Mouse (Mus musculus) forebrain, postnatal 0 days (tissue): ENCODE data around the gene Stat1. TPM values are rescaled to one million over a fixed set of nuclear protein-coding genes. Genes with fewer than 3 reads are reported as not detected.

Experiments
- ATAC-seq: fragments of 200-750 bp; cut with Nextera tagmentation; 2 replicates; pipeline ENCODE4 v1.8.0; 2017; ENCODE audit warnings: mild to moderate bottlenecking, moderate library complexity
- DNase-seq: peaks from one replicate; pipeline ENCODE4 v3.0.0-alpha.2; 2015
- H3K27ac ChIP-seq: fragments of 300-500 bp; sonication (generic); 2 replicates; pipeline ENCODE4 v1.5.1; 2014; ENCODE audit warnings: low read depth, mild to moderate bottlenecking, antibody characterized with exemption, low read length, moderate library complexity, mixed read lengths
- H3K27me3 ChIP-seq: fragments of 300-500 bp; sonication (generic); 2 replicates; pipeline ENCODE4 v1.6.1; 2014; ENCODE audit warnings: mild to moderate bottlenecking, low read length, mixed read lengths; ENCODE audit not compliant: insufficient read depth
- H3K36me3 ChIP-seq: fragments of 300-500 bp; sonication (generic); 2 replicates; pipeline ENCODE4 v1.6.1; 2014; ENCODE audit warnings: mild to moderate bottlenecking, moderate library complexity; ENCODE audit not compliant: insufficient read depth
- H3K4me1 ChIP-seq: fragments of 300-500 bp; sonication (generic); 2 replicates; pipeline ENCODE4 v1.6.1; 2014; ENCODE audit warnings: antibody characterized with exemption; ENCODE audit not compliant: insufficient read depth
- H3K4me2 ChIP-seq: fragments of 300-500 bp; sonication (generic); 2 replicates; pipeline ENCODE4 v1.6.1; 2014; ENCODE audit warnings: low read depth, mild to moderate bottlenecking, moderate library complexity
- H3K4me3 ChIP-seq: fragments of 300-500 bp; sonication (generic); 2 replicates; pipeline ENCODE4 v1.5.1; 2014; ENCODE audit warnings: low read depth, low read length, mixed read lengths
- H3K9ac ChIP-seq: fragments of 300-500 bp; sonication (generic); 2 replicates; pipeline ENCODE4 v1.6.1; 2014; ENCODE audit warnings: mild to moderate bottlenecking
- H3K9me3 ChIP-seq: fragments of 300-500 bp; sonication (generic); 2 replicates; pipeline ENCODE4 v1.6.1; 2016; ENCODE audit warnings: low read length
- CTCF ChIP-seq: sonication (generic); IDR thresholded peaks from 2 replicates; pipeline ENCODE4 v1.5.1; 2016; ENCODE audit warnings: antibody characterized with exemption, control low read depth, low read depth
- WGBS: fragments of 180-500 bp; shearing (Covaris S2); extraction: QIAGEN DNeasy Blood & Tissue Kit; methylation state at CpG from one replicate; pipeline ENCODE4 v1.1.7; 2014; 5-methylcytosine and 5-hydroxymethylcytosine counted together
- polyA plus RNA-seq: library from polyadenylated mRNA; unstranded; fragments of >200 nt; fragmentation: Nextera tagmentation; extraction: Ambion mirVana; gene quantifications from 2 replicates; pipeline ENCODE4 v1.2.1, GENCODE M21; 2015
- total RNA-seq: library from RNA; depleted of rRNA; stranded (reverse); fragments of >200 nt; gene quantifications from 2 replicates; pipeline ENCODE4 v1.2.3, GENCODE M21; 2014

The Stat1 gene
- total and polyA plus RNA-seq, 2 experiments from 2014 or later, result 12.2 to 22.3 TPM

DNA sequence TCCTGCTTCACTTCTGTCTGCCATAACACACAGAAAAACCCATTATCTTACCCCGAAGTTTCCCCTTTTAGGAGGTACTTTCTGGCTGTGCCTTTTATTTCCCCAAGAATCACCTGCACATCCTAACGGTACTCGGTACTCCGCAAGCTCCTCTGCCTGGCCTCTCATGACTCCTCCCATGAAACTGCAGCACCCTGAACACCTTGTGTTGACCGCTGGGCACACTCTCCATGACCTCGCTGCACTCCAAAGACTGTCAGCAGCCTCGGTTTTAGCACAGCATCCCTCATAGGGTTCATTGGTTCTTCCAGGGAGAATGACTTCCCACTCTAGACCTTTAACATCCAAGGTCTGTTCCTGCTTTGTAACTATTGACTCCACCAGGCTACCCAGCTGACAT lies 51.5 kb downstream of the Stat1 start:
- H3K27me3 ChIP-seq, result no peaks in the 10 kb centered on the region
- ATAC-seq (no peak), DNase-seq (no peak)
- no peaks in the 10 kb centered on the region for H3K9me3 ChIP-seq
- no peak overlapping the region for H3K27ac ChIP-seq
- no peak overlapping the region for H3K9ac ChIP-seq
- 78% methylated on average over 7 of the region's 7 CpGs for whole genome bisulfite sequencing
- TF ChIP-seq CTCF, result no peak
- H3K4me1 ChIP-seq, result no peaks in the 10 kb centered on the region
- no peak overlapping the region for H3K4me3 ChIP-seq
- H3K36me3 ChIP-seq, result peaks cover 11% of the 10 kb centered on the region
- no peak overlapping the region for H3K4me2 ChIP-seq

DNA sequence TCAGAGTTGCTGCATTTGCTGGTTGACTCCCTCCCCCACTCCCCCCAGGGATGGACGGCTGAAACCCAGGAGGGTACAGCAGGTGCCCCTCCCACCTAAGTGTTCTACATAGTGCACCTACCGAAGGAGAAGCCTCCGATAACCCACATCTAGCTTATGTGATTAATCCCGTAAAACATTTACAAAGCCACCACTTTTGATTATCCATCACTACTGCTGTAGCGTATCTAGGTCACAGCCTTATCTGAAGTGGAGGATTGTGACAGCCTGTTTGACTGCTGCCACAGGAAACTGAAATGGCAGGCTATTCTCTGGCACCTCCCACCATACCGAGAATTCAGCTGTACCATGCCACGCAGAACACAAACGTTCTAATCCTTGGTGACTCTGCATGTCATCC lies 52.0 kb downstream of the Stat1 start:
- Histone ChIP-seq H3K27ac (no peak overlapping the region), H3K36me3 (peaks cover 6% of the 10 kb centered on the region; the same call in 1 of the 2 replicates), H3K9me3 (no peaks in the 10 kb centered on the region), H3K4me1 (no peaks in the 10 kb centered on the region), H3K4me3 (no peak overlapping the region), H3K27me3 (no peaks in the 10 kb centered on the region), H3K4me2 (no peak overlapping the region), H3K9ac (no peak overlapping the region)
- TF ChIP-seq CTCF, result no peak
- 72% methylated on average over 8 of the region's 8 CpGs for WGBS
- DNase-seq, result no peak
- peak; percentile 38; the same call in 1 of the 2 replicates for ATAC-seq

DNA sequence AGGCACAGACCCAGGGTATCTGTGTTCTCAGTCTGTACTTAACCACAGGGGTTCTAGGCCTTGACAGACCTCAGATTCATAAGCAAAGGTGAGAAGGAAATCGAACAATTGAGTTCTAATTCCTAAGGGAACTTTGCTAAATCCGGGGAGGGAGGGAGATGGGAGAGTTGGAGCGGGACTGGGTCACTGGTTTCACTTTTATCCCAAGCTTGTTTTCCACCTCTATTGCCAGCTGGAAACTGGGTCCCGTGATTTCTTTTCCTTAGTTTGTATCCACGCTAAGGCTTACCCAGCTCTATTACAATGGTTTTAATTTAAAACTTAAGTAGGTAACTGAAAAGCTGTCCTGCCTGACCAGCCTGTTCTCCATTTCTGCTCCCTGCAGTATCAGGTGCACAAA lies 56.1 kb downstream of the Stat1 start:
- Histone ChIP-seq H3K4me1 (no peaks in the 10 kb centered on the region), H3K4me2 (no peak overlapping the region), H3K27ac (no peak overlapping the region), H3K9me3 (no peaks in the 10 kb centered on the region), H3K27me3 (no peaks in the 10 kb centered on the region), H3K4me3 (no peak overlapping the region), H3K9ac (no peak overlapping the region), H3K36me3 (no peaks in the 10 kb centered on the region)
- DNase-seq (no peak), ATAC-seq (no peak)
- 69% methylated on average over 5 of the region's 5 CpGs for WGBS
- no peak for TF ChIP-seq CTCF

DNA sequence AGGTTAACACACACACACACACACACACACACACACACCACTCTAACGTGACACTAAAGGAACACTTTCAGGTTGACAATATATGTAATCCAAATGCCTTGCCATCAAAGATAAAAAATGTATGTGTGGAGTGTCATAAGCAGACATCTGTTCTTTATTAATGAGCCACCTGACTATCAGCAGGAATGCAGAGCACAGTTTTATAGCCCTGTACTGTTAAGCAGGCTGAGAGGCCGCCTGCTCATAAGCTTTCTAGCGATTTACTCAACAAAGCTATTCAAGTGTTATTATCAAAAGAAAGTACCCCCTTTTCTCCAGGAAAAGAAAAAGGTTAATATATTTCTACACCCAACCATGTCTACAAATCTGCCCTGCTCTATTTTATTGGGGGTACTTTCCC lies 56.7 kb downstream of the Stat1 start:
- WGBS, result 68% methylated on average over 3 of the region's 3 CpGs
- ATAC-seq (no peak), DNase-seq (no peak)

DNA sequence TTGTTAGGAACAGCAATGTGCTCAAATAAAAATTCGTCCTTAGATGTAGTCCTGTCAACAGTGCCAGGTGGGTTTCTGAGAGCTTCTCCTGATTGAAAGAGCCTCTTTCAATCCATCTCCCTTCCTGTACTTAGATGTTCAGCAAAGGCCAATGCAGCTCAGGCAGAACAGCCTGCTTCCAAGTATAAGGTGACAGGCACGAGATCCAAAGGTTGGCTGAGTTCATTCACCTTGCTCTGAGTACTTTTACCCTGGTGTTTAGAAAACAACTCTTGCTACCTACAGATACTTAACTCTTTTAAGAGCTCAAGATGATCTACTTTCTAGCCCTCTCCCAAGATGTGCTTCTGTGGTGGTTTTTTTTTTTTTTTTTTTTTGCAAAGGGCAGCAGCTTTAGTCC lies 57.8 kb downstream of the Stat1 start:
- DNase-seq (no peak), ATAC-seq (no peak)
- H3K9ac ChIP-seq, result no peak overlapping the region
- no peak overlapping the region for H3K27ac ChIP-seq
- H3K9me3 ChIP-seq, result no peaks in the 10 kb centered on the region
- no peaks in the 10 kb centered on the region for H3K36me3 ChIP-seq
- no peak overlapping the region for H3K4me2 ChIP-seq
- H3K4me1 ChIP-seq, result no peaks in the 10 kb centered on the region
- H3K27me3 ChIP-seq, result no peaks in the 10 kb centered on the region
- no peak for TF ChIP-seq CTCF
- no peak overlapping the region for H3K4me3 ChIP-seq
- 74% methylated on average over 2 of the region's 2 CpGs for WGBS

More for the DNA sequence above, 56.7 kb downstream of the Stat1 start:
- no peak overlapping the region for H3K4me3 ChIP-seq
- TF ChIP-seq CTCF, result no peak
- H3K27me3 ChIP-seq, result no peaks in the 10 kb centered on the region
- H3K4me2 ChIP-seq, result no peak overlapping the region
- H3K9ac ChIP-seq, result no peak overlapping the region
- H3K9me3 ChIP-seq, result no peaks in the 10 kb centered on the region
- no peak overlapping the region for H3K27ac ChIP-seq
- no peaks in the 10 kb centered on the region for H3K36me3 ChIP-seq
- H3K4me1 ChIP-seq, result no peaks in the 10 kb centered on the region

DNA sequence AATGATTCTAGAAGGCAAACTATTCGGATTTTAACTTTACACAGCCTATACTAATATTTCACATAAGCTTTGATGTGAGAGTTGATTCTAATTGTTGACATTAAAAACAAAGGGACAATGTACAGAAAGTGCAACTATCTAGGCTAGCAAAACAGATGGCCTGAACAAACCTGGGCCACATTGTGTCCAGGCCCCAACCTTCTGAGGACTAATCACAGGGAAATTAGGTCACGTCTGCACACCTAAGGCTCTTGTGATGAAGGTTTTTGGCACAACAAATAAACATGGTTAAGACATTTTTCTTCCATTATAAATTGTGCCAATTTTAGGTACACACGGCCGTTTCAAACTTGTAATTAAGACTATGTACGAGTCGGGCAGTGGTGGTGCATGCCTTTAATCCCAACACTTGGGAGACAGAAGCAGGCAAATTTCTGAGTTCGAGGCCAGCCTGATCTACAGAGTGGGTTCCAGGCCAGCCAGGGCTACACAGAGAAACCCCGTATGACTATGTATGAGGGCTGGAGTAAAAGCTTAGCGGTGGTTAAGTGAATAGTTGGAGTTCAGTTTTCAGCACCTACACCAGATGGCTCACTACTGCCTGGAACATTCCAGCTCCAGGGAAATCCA lies 60.8 kb downstream of the Stat1 start:
- no peak overlapping the region for H3K27ac ChIP-seq
- 91% methylated on average over 9 of the region's 9 CpGs for WGBS
- no peaks in the 10 kb centered on the region for H3K9me3 ChIP-seq
- H3K4me2 ChIP-seq, result no peak overlapping the region
- no peak for TF ChIP-seq CTCF
- H3K27me3 ChIP-seq, result no peaks in the 10 kb centered on the region
- no peaks in the 10 kb centered on the region for H3K4me1 ChIP-seq
- no peak overlapping the region for H3K9ac ChIP-seq
- DNase-seq (no peak), ATAC-seq (no peak)
- H3K4me3 ChIP-seq, result no peak overlapping the region
- H3K36me3 ChIP-seq, result no peaks in the 10 kb centered on the region

DNA sequence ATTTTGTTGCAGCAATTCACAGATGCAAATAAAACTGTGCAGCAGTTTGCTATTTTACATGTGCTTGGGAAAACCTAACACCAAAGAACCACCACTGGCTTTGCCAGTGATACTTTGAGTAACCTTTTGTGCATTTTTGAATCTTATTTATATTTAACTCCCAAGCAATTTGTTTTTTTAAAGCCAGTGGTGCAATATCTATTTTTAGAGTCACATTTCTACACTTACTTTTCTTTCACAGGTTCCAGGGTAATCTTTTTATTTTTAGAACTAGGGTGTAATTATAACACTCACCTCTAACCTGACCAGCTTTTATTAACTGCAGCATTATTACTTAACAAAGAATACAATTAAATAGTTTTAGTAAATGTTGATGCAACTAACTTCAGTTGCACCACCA lies 62.8 kb downstream of the Stat1 start:
- ATAC-seq (no peak), DNase-seq (no peak)
- Histone ChIP-seq H3K36me3 (no peaks in the 10 kb centered on the region), H3K27me3 (no peaks in the 10 kb centered on the region), H3K27ac (no peak overlapping the region), H3K4me2 (no peak overlapping the region), H3K9ac (no peak overlapping the region), H3K4me1 (no peaks in the 10 kb centered on the region), H3K9me3 (no peaks in the 10 kb centered on the region), H3K4me3 (no peak overlapping the region)
- TF ChIP-seq CTCF, result no peak
